Mouse (Mus musculus) hindbrain, embryonic 11.5 days (tissue): ENCODE results near the gene Sema4b. TPM values are rescaled to one million over a fixed set of nuclear protein-coding genes. Genes with fewer than 3 reads are reported as not detected.

ENCODE experiments used
- ATAC-seq: fragments of 200-750 bp; cut with Nextera tagmentation; 2 replicates; pipeline ENCODE4 v1.8.0; 2017; ENCODE audit warnings: mild to moderate bottlenecking, moderate TSS enrichment, moderate library complexity; ENCODE audit not compliant: low FRiP score
- DNase-seq: peaks from one replicate; pipeline ENCODE4 v3.0.0-alpha.2; 2015; ENCODE audit warnings: low spot score
- H3K27ac ChIP-seq: fragments of 300-500 bp; sonication (generic); 2 replicates; pipeline ENCODE4 v1.5.1; 2014; ENCODE audit warnings: mild to moderate bottlenecking, low read depth, low read length
- H3K27me3 ChIP-seq: fragments of 300-500 bp; sonication (generic); 2 replicates; pipeline ENCODE4 v1.6.1; 2014; ENCODE audit warnings: mild to moderate bottlenecking, low read length, moderate library complexity, mixed read lengths; ENCODE audit not compliant: control insufficient read depth, insufficient read depth
- H3K36me3 ChIP-seq: fragments of 300-500 bp; sonication (generic); 2 replicates; pipeline ENCODE4 v1.6.1; 2014; ENCODE audit warnings: mild to moderate bottlenecking, low read length, moderate library complexity, mixed read lengths; ENCODE audit not compliant: control insufficient read depth, insufficient read depth
- H3K4me1 ChIP-seq: fragments of 300-500 bp; sonication (generic); replicated peaks from 2 replicates; pipeline ENCODE4 v1.6.1; 2014; ENCODE audit warnings: low read length, mixed read lengths; ENCODE audit not compliant: control insufficient read depth, insufficient read depth
- H3K4me2 ChIP-seq: fragments of 300-500 bp; sonication (generic); replicated peaks from 2 replicates; pipeline ENCODE4 v1.6.1; 2014; ENCODE audit warnings: mild to moderate bottlenecking, low read depth, low read length
- H3K4me3 ChIP-seq: fragments of 300-500 bp; sonication (generic); 2 replicates; pipeline ENCODE4 v1.5.1; 2014; ENCODE audit warnings: low read depth, low read length
- H3K9ac ChIP-seq: fragments of 300-500 bp; sonication (generic); 2 replicates; pipeline ENCODE4 v1.6.1; 2014; ENCODE audit warnings: low read depth, low read length
- H3K9me3 ChIP-seq: fragments of 300-500 bp; sonication (generic); 2 replicates; pipeline ENCODE4 v1.6.1; 2016; ENCODE audit warnings: low read length; ENCODE audit not compliant: control insufficient read depth
- WGBS: fragments of 180-500 bp; shearing (Covaris S2); extraction: QIAGEN DNeasy Blood & Tissue Kit; methylation state at CpG from one replicate; pipeline ENCODE4 v1.1.7; 2014; 5-methylcytosine and 5-hydroxymethylcytosine counted together
- polyA plus RNA-seq: library from polyadenylated mRNA; unstranded; fragments of >200 nt; fragmentation: Nextera tagmentation; extraction: Ambion mirVana; gene quantifications from 2 replicates; pipeline ENCODE4 v1.2.1, GENCODE M21; 2014

The Sema4b gene
- polyA plus RNA-seq, 1 experiment from 2014 or later = 15.6 TPM

GRCm38 (mm10) chr7:80171345-80171744, 15.3 kb upstream of the Sema4b start:
- Histone ChIP-seq H3K27me3 (no peaks in the 10 kb centered on the region), H3K4me1 (no peaks in the 10 kb centered on the region; the same call in 1 of the 2 replicates), H3K9ac (no peak overlapping the region), H3K27ac (no peak overlapping the region), H3K9me3 (no peaks in the 10 kb centered on the region), H3K4me2 (no peak overlapping the region), H3K36me3 (no peaks in the 10 kb centered on the region), H3K4me3 (no peak overlapping the region)
- ATAC-seq = no peak
- no peak for DNase-seq
- 57% methylated on average over 8 of the region's 8 CpGs for WGBS

GRCm38 (mm10) chr7:80172069-80172956, 14.3 kb upstream of the Sema4b start:
- no peak overlapping the region for H3K27ac ChIP-seq
- WGBS = 83% methylated on average over 8 of the region's 8 CpGs
- no peaks in the 10 kb centered on the region for H3K27me3 ChIP-seq

GRCm38 (mm10) chr7:80176159-80176558, 10.5 kb upstream of the Sema4b start:
- no peak overlapping the region for H3K4me2 ChIP-seq
- no peak for ATAC-seq
- DNase-seq = no peak
- 69% methylated on average over 3 of the region's 3 CpGs for WGBS
- no peaks in the 10 kb centered on the region; the same call in 1 of the 2 replicates for H3K4me1 ChIP-seq
- H3K4me3 ChIP-seq = no peak overlapping the region
- no peak overlapping the region for H3K9ac ChIP-seq
- H3K36me3 ChIP-seq = no peaks in the 10 kb centered on the region
- no peaks in the 10 kb centered on the region for H3K9me3 ChIP-seq
- H3K27me3 ChIP-seq = no peaks in the 10 kb centered on the region
- no peak overlapping the region for H3K27ac ChIP-seq

More at GRCm38 (mm10) chr7:80172069-80172956, 14.3 kb upstream of the Sema4b start:
- Histone ChIP-seq H3K36me3 (no peaks in the 10 kb centered on the region), H3K4me3 (no peak overlapping the region), H3K9ac (no peak overlapping the region), H3K4me1 (no peaks in the 10 kb centered on the region; the same call in 1 of the 2 replicates), H3K9me3 (no peaks in the 10 kb centered on the region), H3K4me2 (no peak overlapping the region)
- no peak for ATAC-seq
- no peak for DNase-seq

GRCm38 (mm10) chr7:80177438-80177837, 9.2 kb upstream of the Sema4b start:
- Histone ChIP-seq H3K4me2 (no peak overlapping the region), H3K4me3 (no peak overlapping the region), H3K27me3 (no peaks in the 10 kb centered on the region), H3K4me1 (no peaks in the 10 kb centered on the region), H3K27ac (no peak overlapping the region), H3K9ac (no peak overlapping the region), H3K36me3 (no peaks in the 10 kb centered on the region), H3K9me3 (no peaks in the 10 kb centered on the region)
- WGBS = 95% methylated on average over 3 of the region's 3 CpGs
- no peak for DNase-seq
- no peak for ATAC-seq

- no peak overlapping the region for H3K9ac ChIP-seq
- ATAC-seq (no peak), DNase-seq (no peak)
- no peaks in the 10 kb centered on the region for H3K9me3 ChIP-seq
- no peak overlapping the region for H3K27ac ChIP-seq
- no peak overlapping the region for H3K4me2 ChIP-seq
- H3K27me3 ChIP-seq = no peaks in the 10 kb centered on the region
- WGBS = 91% methylated on average over 10 of the region's 10 CpGs
- no peak overlapping the region for H3K4me3 ChIP-seq
- H3K36me3 ChIP-seq = no peaks in the 10 kb centered on the region
- no peaks in the 10 kb centered on the region for H3K4me1 ChIP-seq
These were observed 8.5 kb upstream of the Sema4b start for GRCm38 (mm10) chr7:80178037-80178729.

GRCm38 (mm10) chr7:80179327-80179726, 7.3 kb upstream of the Sema4b start:
- no peaks in the 10 kb centered on the region for H3K27me3 ChIP-seq
- no peaks in the 10 kb centered on the region for H3K36me3 ChIP-seq
- 95% methylated on average over 6 of the region's 6 CpGs for WGBS
- H3K4me3 ChIP-seq = no peak overlapping the region
- H3K4me2 ChIP-seq = no peak overlapping the region
- DNase-seq = no peak
- no peak overlapping the region for H3K9ac ChIP-seq
- ATAC-seq = no peak
- H3K4me1 ChIP-seq = no peaks in the 10 kb centered on the region
- no peaks in the 10 kb centered on the region for H3K9me3 ChIP-seq
- no peak overlapping the region for H3K27ac ChIP-seq

GRCm38 (mm10) chr7:80179790-80180189, 6.9 kb upstream of the Sema4b start:
- ATAC-seq = no peak
- no peak overlapping the region for H3K4me3 ChIP-seq
- no peak for DNase-seq
- H3K9ac ChIP-seq = no peak overlapping the region
- no peaks in the 10 kb centered on the region for H3K27me3 ChIP-seq
- H3K4me1 ChIP-seq = no peaks in the 10 kb centered on the region
- no peaks in the 10 kb centered on the region for H3K9me3 ChIP-seq
- 97% methylated on average over 6 of the region's 6 CpGs for WGBS
- H3K27ac ChIP-seq = no peak overlapping the region
- no peaks in the 10 kb centered on the region for H3K36me3 ChIP-seq
- H3K4me2 ChIP-seq = no peak overlapping the region

- no peak overlapping the region for H3K4me3 ChIP-seq
- ATAC-seq (no peak), DNase-seq (no peak)
- H3K9me3 ChIP-seq = no peaks in the 10 kb centered on the region
- no peak overlapping the region for H3K4me2 ChIP-seq
- H3K9ac ChIP-seq = no peak overlapping the region
- WGBS = 77% methylated on average over 3 of the region's 3 CpGs
- H3K4me1 ChIP-seq = no peaks in the 10 kb centered on the region
- H3K27me3 ChIP-seq = no peaks in the 10 kb centered on the region
- no peaks in the 10 kb centered on the region for H3K36me3 ChIP-seq
- no peak overlapping the region for H3K27ac ChIP-seq
These were observed 6.4 kb upstream of the Sema4b start for GRCm38 (mm10) chr7:80180202-80180601.
